Mouse (Mus musculus) adrenal gland, postnatal 25 days (tissue): ENCODE data around the gene Dennd2c. TPM values are rescaled to one million over a fixed set of nuclear protein-coding genes. Genes with fewer than 3 reads are reported as not detected.
"Not testable (repeated sequence)": the region's sequence is repeated elsewhere in the genome, so short reads cannot be mapped to it uniquely, and the experiment has no call there.

Experiments used
- DNase-seq: peaks from one replicate; pipeline ENCODE4 v3.0.0; 2021; ENCODE audit warnings: mixed read lengths
- total RNA-seq: library from RNA; stranded (reverse); gene quantifications from 2 replicates; pipeline ENCODE4 v1.2.3, GENCODE M21; 2021

Gene Dennd2c
- total RNA-seq, 1 experiment from 2014 or later: 1.5 TPM

GRCm38 (mm10) chr3:103215399-103215798, 113.0 kb downstream of the Dennd2c start:
- not testable (repeated sequence) for DNase-seq

Other genes starting within 250 kb of the Dennd2c start
- gene Sycp1, start 166.5 kb upstream of the Dennd2c start, total RNA-seq: not detected in 2 replicates
- not detected in 2 replicates for gene Nr1h5, start 138.5 kb upstream of the Dennd2c start, total RNA-seq
- gene Sike1, start 106.9 kb upstream of the Dennd2c start, total RNA-seq: 66.1 and 80.1 TPM in 2 replicates
- gene Csde1, start 82.2 kb upstream of the Dennd2c start, total RNA-seq: 371 and 419 TPM in 2 replicates
- gene Nras, start 44.3 kb upstream of the Dennd2c start, total RNA-seq: 35.6 and 60.0 TPM in 2 replicates
- gene Ampd1, start 28.6 kb upstream of the Dennd2c start, total RNA-seq: not detected in 2 replicates
- gene Bcas2, start 69.1 kb downstream of the Dennd2c start, total RNA-seq: 37.7 and 60.3 TPM in 2 replicates
- gene Trim33, start 176.7 kb downstream of the Dennd2c start, total RNA-seq: 54.5 and 55.0 TPM in 2 replicates